Mouse (Mus musculus): ENCODE results near the gene Vmn2r70. TPM values are rescaled to one million over a fixed set of nuclear protein-coding genes. Genes with fewer than 3 reads are reported as not detected.

The Vmn2r70 gene
- polyA plus RNA-seq (2015; fragmentation: Nextera tagmentation; extraction: Ambion mirVana), result not detected in 2 replicates

DNA sequence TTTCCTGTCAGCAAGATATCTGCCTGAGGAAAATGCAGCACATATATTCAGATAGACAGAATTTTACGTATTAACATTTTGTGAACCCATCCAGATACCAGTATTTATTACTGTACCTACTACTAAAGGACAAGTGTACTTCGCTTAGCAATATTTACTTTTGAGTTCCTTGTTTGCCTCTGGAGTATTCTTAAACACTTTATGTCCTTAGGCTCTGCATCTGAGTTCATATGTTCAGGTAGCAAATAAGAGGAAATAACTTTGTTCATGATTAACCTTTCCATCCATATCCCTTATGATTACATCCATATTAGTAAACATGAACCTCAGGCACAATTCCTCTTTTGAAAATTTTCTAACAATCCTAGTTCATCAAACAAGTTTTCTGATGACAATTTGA lies at the start of gene Vmn2r70:
Gene Vmn2r70 (minus strand): TSS at position 101 of the 400 bp plus-strand sequence.
- Histone ChIP-seq H3K4me2 (no peak within 1 kb of the TSS), H3K4me1 (no peaks in the 10 kb centered on the region), H3K9ac (no peak within 1 kb of the TSS), H3K36me3 (no peaks in the 10 kb centered on the region), H3K9me3 (no peaks in the 10 kb centered on the region), H3K27me3 (replicated peaks) (no peaks in the 10 kb centered on the region), H3K4me3 (replicated peaks) (no peak within 1 kb of the TSS), H3K27ac (no peak within 1 kb of the TSS)
- ATAC-seq (ENCODE audit: insufficient read depth, low FRiP score, low read depth), result no peak
- WGBS, result 74% methylated on average over 2 of the region's 2 CpGs

DNA sequence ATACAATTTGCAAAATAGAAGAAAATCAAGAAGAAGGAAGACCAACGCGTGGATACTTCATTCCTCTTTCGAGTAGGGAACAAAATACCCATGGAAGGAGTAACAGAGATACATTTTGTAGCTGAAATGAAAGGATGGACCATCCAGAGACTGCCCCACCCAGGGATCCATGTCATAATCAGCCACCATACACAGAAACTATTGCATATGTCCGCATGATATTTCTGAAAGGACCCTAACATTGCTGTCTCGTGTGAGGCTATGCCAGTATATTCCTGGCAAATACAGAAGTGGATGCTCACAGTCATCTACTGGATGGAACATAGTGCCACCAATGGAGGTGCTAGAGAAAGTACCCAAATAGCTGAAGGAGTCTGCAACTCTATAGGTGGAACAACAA lies 6.2 kb downstream of the Vmn2r70 start, which contains the start of gene Vmn2r71:
Gene Vmn2r71 (plus strand): TSS at position 301 of the 400 bp plus-strand sequence.
- Histone ChIP-seq H3K9me3 (no peaks in the 10 kb centered on the region), H3K27me3 (replicated peaks) (no peaks in the 10 kb centered on the region), H3K4me2 (no peak within 1 kb of the TSS), H3K9ac (no peak within 1 kb of the TSS), H3K27ac (no peak within 1 kb of the TSS), H3K36me3 (no peaks in the 10 kb centered on the region), H3K4me1 (no peaks in the 10 kb centered on the region), H3K4me3 (replicated peaks) (no peak within 1 kb of the TSS)
- no peak for ATAC-seq (ENCODE audit: insufficient read depth, low FRiP score, low read depth)
- 78% methylated on average over 5 of the region's 5 CpGs for WGBS

DNA sequence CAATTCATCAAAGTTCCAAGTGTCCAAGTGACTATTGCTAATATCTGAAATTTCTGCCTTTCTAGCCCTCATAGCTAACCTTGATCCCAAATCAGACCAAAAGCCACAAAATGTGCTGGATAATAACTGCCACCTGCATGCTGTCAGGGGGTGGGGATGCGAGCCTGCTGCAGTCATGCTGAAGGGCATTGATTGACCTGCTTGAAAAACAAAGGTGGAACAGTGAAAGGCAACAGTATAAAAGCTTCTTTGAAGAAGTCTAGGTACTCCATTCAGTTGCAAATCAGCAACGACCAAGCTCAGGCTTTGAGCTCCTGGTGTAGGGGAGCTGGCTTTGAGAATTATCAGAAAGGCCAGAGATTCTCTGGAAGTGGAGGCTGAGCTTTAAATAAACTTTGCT lies 25.9 kb downstream of the Vmn2r70 start:
- Histone ChIP-seq H3K9me3 (no peaks in the 10 kb centered on the region), H3K4me3 (replicated peaks) (no peak overlapping the region), H3K36me3 (no peaks in the 10 kb centered on the region), H3K4me2 (no peak overlapping the region), H3K4me1 (no peaks in the 10 kb centered on the region), H3K27me3 (replicated peaks) (no peaks in the 10 kb centered on the region), H3K27ac (no peak overlapping the region), H3K9ac (no peak overlapping the region)
- no peak for ATAC-seq (ENCODE audit: insufficient read depth, low FRiP score, low read depth)
- WGBS, result 69% methylated on average over 2 of the region's 2 CpGs

DNA sequence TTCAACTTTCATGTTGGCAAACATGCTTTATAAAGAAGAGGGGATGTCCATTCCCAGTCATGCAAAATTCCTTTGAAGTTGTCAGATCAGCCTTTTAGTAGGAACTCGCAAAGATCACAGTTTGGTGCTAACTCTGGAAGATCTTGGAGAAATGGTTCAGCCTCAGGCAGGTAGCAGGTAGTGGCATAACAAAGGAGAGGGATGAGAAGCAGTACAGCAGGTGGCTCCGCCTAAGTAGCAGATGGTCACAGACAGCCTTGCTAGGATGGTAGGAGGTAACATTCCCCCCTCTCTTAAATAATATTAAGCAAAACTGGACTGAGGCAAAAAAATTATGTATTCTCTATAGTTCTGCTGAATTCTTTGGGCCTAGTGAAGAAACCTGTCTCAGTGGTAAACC lies 26.9 kb downstream of the Vmn2r70 start:
- Histone ChIP-seq H3K9me3 (no peaks in the 10 kb centered on the region), H3K9ac (no peak overlapping the region), H3K4me2 (no peak overlapping the region), H3K27ac (no peak overlapping the region), H3K27me3 (replicated peaks) (no peaks in the 10 kb centered on the region), H3K36me3 (no peaks in the 10 kb centered on the region), H3K4me3 (replicated peaks) (no peak overlapping the region), H3K4me1 (no peaks in the 10 kb centered on the region)
- 89% methylated on average over 2 of the region's 2 CpGs for WGBS
- ATAC-seq (ENCODE audit: insufficient read depth, low FRiP score, low read depth), result no peak

Other genes with a start within 250 kb of the Vmn2r70 start
- gene Vmn2r69, start 153.3 kb downstream of the Vmn2r70 start, polyA plus RNA-seq (2015; fragmentation: Nextera tagmentation; extraction: Ambion mirVana), result not detected in 2 replicates
- gene Vmn2r71, start 6.1 kb downstream of the Vmn2r70 start, polyA plus RNA-seq (2015; fragmentation: Nextera tagmentation; extraction: Ambion mirVana), result not detected in 2 replicates
- not detected in 2 replicates for gene Vmn2r72, start 185.9 kb upstream of the Vmn2r70 start, polyA plus RNA-seq (2015; fragmentation: Nextera tagmentation; extraction: Ambion mirVana)